ENCODE assay signal across 1 mouse cellular context in the genomic region with DNA sequence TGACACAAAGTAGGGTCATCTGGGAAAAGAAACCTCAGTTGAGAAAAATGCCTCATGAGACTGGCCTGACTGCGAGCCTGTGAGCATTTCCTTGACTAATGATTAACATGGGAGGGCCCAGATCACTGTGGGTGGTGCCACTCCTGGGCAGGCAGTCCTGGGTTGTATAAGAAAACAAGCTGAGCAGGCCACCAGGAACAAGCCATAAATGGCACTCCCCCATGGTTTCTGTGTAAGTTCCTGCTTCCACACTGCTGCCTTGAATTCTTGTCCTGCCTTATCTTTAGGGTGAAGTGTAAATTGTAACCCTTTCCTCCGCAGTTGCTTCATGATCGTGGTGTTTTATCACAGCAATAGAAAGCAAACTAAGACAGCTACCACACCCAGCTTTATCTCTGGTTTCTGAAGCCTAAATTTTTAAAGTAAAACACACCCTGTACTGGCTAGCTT.
TF ChIP-seq lines count a peak whose summit lies in the region.

No protein-coding gene starts in this region.

TF ChIP-seq in MEL, 35 proteins besides CTCF, POLR2A, EP300 and RAD21 (continued from another document):
- TF ChIP-seq ZKSCAN1 (IDR thresholded peaks at IDR 0.05; ENCODE audit: low read depth, low read length) (no peak), MYB (IDR thresholded peaks at IDR 0.05; ENCODE audit: low read depth, low read length) (no peak), MXI1 (IDR thresholded peaks at IDR 0.05; ENCODE audit: low read depth, low read length) (peak; percentile 88), TBP (IDR thresholded peaks at IDR 0.05; ENCODE audit: low read depth, low read length) (peak; percentile 92)
